Mouse (Mus musculus) limb, embryonic 14.5 days (tissue): ENCODE data around the gene Prkag2. TPM values are rescaled to one million over a fixed set of nuclear protein-coding genes. Genes with fewer than 3 reads are reported as not detected.

ENCODE experiments used
- ATAC-seq: fragments of 200-750 bp; cut with Nextera tagmentation; 2 replicates; pipeline ENCODE4 v1.8.0; 2017; ENCODE audit warnings: low read depth, moderate number of reproducible peaks, moderate TSS enrichment; ENCODE audit not compliant: low FRiP score
- DNase-seq: peaks from one replicate; pipeline ENCODE4 v3.0.0-alpha.2; 2015; ENCODE audit warnings: low spot score
- H3K27ac ChIP-seq: fragments of 300-500 bp; sonication (generic); replicated peaks from 2 replicates; pipeline ENCODE4 v1.5.1; 2014; ENCODE audit warnings: low read depth, mild to moderate bottlenecking, low read length, moderate library complexity, mixed read lengths
- H3K27me3 ChIP-seq: fragments of 300-500 bp; sonication (generic); 2 replicates; pipeline ENCODE4 v1.6.1; 2014; ENCODE audit warnings: low read length, mixed read lengths; ENCODE audit not compliant: control insufficient read depth, insufficient read depth
- H3K36me3 ChIP-seq: fragments of 300-500 bp; sonication (generic); 2 replicates; pipeline ENCODE4 v1.6.1; 2014; ENCODE audit warnings: mild to moderate bottlenecking, low read length, moderate library complexity, mixed read lengths; ENCODE audit not compliant: control insufficient read depth, insufficient read depth
- H3K4me1 ChIP-seq: fragments of 300-500 bp; sonication (generic); 2 replicates; pipeline ENCODE4 v1.6.1; 2014; ENCODE audit warnings: antibody characterized with exemption, low read length, mixed read lengths; ENCODE audit not compliant: control insufficient read depth, insufficient read depth
- H3K4me2 ChIP-seq: fragments of 300-500 bp; sonication (generic); replicated peaks from 2 replicates; pipeline ENCODE4 v1.6.1; 2014; ENCODE audit warnings: low read depth, mild to moderate bottlenecking, low read length, moderate library complexity; ENCODE audit not compliant: severe bottlenecking
- H3K4me3 ChIP-seq: fragments of 300-500 bp; sonication (generic); replicated peaks from 2 replicates; pipeline ENCODE4 v1.5.1; 2014; ENCODE audit warnings: low read length
- H3K9ac ChIP-seq: fragments of 300-500 bp; sonication (generic); 2 replicates; pipeline ENCODE4 v1.6.1; 2014; ENCODE audit warnings: mild to moderate bottlenecking, low read depth, low read length, moderate library complexity; ENCODE audit not compliant: severe bottlenecking
- H3K9me3 ChIP-seq: fragments of 300-500 bp; sonication (generic); 2 replicates; pipeline ENCODE4 v1.6.1; 2016; ENCODE audit warnings: low read length; ENCODE audit not compliant: control insufficient read depth
- POLR2A ChIP-seq: fragments of 200-500 bp; IDR thresholded peaks from 2 replicates; pipeline ENCODE4 v1.8.0; 2012; ENCODE audit warnings: inconsistent platforms, mild to moderate bottlenecking, moderate library complexity, borderline replicate concordance; ENCODE audit not compliant: insufficient read depth, insufficient read length; ENCODE audit errors: extremely low read depth
- WGBS: fragments of 180-500 bp; shearing (Covaris S2); extraction: QIAGEN DNeasy Blood & Tissue Kit; methylation state at CpG from one replicate; pipeline ENCODE4 v1.1.7; 2014; 5-methylcytosine and 5-hydroxymethylcytosine counted together
- polyA plus RNA-seq, 2 experiments: library from polyadenylated mRNA; depleted of rRNA in 1 of 2; stranded (reverse) in 1 of 2; unstranded in 1 of 2; fragments of >200 nt; fragmentation: Nextera tagmentation in 1 of 2; extraction: Ambion mirVana in 1 of 2; gene quantifications; 2 replicates each; pipeline versions ENCODE4 v1.2.1 to v1.2.3; 2012 to 2014

Prkag2 gene
- polyA plus RNA-seq, 2 experiments = 21.3 to 32.6 TPM

- no peak overlapping the region for H3K9ac ChIP-seq
- ATAC-seq (no peak), DNase-seq (no peak)
- no peak for TF ChIP-seq POLR2A
- no peak overlapping the region for H3K4me3 ChIP-seq
- no peaks in the 10 kb centered on the region for H3K27me3 ChIP-seq
- no peaks in the 10 kb centered on the region for H3K4me1 ChIP-seq
- H3K36me3 ChIP-seq = no peaks in the 10 kb centered on the region
- WGBS = 32% methylated on average over 6 of the region's 6 CpGs
- H3K9me3 ChIP-seq = no peaks in the 10 kb centered on the region
- no peak overlapping the region for H3K4me2 ChIP-seq
- H3K27ac ChIP-seq = no peak overlapping the region
Observed at GRCm38 (mm10) chr5:24952212-24952611, 148.2 kb downstream of the Prkag2 start.

GRCm38 (mm10) chr5:24950891-24951574 is 149.4 kb downstream of the Prkag2 start:
- ATAC-seq (no peak), DNase-seq (no peak)
- H3K9ac ChIP-seq = no peak overlapping the region
- no peaks in the 10 kb centered on the region for H3K9me3 ChIP-seq
- 87% methylated on average over 7 of the region's 7 CpGs for WGBS
- H3K4me2 ChIP-seq = no peak overlapping the region
- no peaks in the 10 kb centered on the region for H3K4me1 ChIP-seq
- no peak overlapping the region for H3K4me3 ChIP-seq
- H3K27me3 ChIP-seq = no peaks in the 10 kb centered on the region
- TF ChIP-seq POLR2A = no peak
- H3K27ac ChIP-seq = no peak overlapping the region
- no peaks in the 10 kb centered on the region for H3K36me3 ChIP-seq

GRCm38 (mm10) chr5:24950039-24950438 is 150.4 kb downstream of the Prkag2 start:
- DNase-seq = no peak
- no peak for ATAC-seq
- TF ChIP-seq POLR2A = no peak
- H3K9ac ChIP-seq = no peak overlapping the region
- no peaks in the 10 kb centered on the region for H3K9me3 ChIP-seq
- no peaks in the 10 kb centered on the region for H3K4me1 ChIP-seq
- H3K36me3 ChIP-seq = no peaks in the 10 kb centered on the region
- H3K27ac ChIP-seq = no peak overlapping the region
- H3K4me2 ChIP-seq = no peak overlapping the region
- 80% methylated on average over 6 of the region's 6 CpGs for WGBS
- no peak overlapping the region for H3K4me3 ChIP-seq
- H3K27me3 ChIP-seq = no peaks in the 10 kb centered on the region

GRCm38 (mm10) chr5:24938046-24938822 is 162.2 kb downstream of the Prkag2 start:
- no peaks in the 10 kb centered on the region for H3K27me3 ChIP-seq
- no peak for ATAC-seq
- H3K4me3 ChIP-seq = no peak overlapping the region
- H3K27ac ChIP-seq = no peak overlapping the region
- H3K4me1 ChIP-seq = no peaks in the 10 kb centered on the region
- H3K9me3 ChIP-seq = no peaks in the 10 kb centered on the region
- no peak for DNase-seq
- H3K9ac ChIP-seq = no peak overlapping the region
- 63% methylated on average over 5 of the region's 5 CpGs for WGBS
- H3K4me2 ChIP-seq = no peak overlapping the region
- no peak for TF ChIP-seq POLR2A
- H3K36me3 ChIP-seq = no peaks in the 10 kb centered on the region

GRCm38 (mm10) chr5:24936451-24936850 is 164.0 kb downstream of the Prkag2 start:
- Histone ChIP-seq H3K36me3 (no peaks in the 10 kb centered on the region), H3K27me3 (no peaks in the 10 kb centered on the region), H3K4me2 (no peak overlapping the region), H3K9me3 (no peaks in the 10 kb centered on the region), H3K27ac (no peak overlapping the region), H3K9ac (no peak overlapping the region), H3K4me1 (no peaks in the 10 kb centered on the region), H3K4me3 (no peak overlapping the region)
- DNase-seq = no peak
- no peak for ATAC-seq
- WGBS = 74% methylated on average over 8 of the region's 8 CpGs
- TF ChIP-seq POLR2A = no peak
